Mouse (Mus musculus) CD8-positive naive resting alpha-beta T cell, adult 2 months (primary cell): ENCODE data around the gene Rnf215.
"Not testable (repeated sequence)": the region's sequence is repeated elsewhere in the genome, so short reads cannot be mapped to it uniquely, and the experiment has no call there.

Experiments
- DNase-seq, 2 experiments: peaks; one replicate each; pipeline ENCODE4 v3.0.0; 2022; ENCODE audit warnings: low read depth in 2 of 2, low spot score in 2 of 2

Gene Rnf215

DNA sequence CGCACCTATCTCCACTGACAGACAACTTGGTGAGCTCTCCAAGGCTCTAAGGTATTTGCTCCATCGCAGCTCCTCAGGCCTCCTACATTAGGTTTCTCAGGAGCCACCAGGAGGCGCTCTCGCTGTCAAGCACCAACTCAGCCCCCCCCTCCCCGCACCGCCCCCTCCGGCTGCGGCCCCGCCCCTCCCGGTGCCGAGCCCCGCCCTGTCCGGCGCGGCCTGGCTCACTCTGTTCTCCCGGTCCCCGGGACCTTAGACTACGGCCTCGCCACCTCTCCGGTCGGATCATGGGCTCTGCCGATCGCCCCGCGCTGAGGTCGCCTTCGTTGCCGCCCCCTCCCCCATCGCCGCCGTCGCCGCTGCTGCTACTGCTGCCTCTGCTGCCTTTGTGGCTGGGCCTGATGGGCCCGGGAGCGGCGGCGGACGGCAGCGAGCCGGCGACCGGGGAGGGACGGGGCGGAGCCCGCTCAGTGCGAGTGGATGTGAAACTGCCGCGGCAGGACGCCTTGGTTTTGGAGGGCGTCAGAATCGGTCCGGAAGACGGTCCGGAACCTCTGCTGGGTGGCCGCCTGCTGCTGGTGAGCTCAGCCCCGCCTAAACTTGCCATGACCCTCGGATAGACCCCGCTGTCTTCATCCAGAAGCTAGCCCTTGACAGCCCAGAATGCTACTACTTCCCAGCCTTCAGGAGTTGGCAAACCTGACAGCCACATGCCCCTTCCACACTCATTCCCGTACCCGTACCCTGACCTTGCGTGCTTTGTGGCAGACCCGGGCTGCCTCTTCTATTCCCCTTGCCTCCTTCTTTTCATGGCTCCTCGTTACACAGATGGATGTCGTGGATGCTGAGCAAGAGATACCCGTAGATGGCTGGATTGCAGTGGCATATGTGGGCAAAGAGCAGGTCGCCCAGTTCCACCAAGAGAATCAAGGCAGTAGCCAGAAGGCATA is at the start of gene Rnf215:
Rnf215 (plus strand) TSS at position 217 of the 950 bp plus-strand sequence.
- DNase-seq: peak; percentile 70 to 79

DNA sequence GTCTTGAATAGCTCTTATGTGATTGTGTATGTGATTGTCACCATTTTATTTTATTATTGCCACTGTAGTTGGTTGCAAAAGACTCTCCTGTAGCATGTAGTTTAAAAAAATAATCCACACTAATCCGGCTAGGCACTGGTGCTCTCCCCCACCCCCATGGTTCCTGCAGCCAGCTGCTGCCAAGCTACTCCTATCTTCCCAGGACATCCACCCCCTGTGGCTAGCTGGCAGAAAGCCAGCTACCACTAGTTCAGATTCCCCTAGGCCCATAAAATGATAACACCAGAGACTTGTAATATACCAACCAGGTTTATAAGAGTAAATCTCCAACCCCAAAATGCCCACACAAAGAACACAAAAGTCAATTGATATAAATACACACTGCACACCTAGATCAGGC is 48.8 kb upstream of the Rnf215 start:
- DNase-seq: no peak

- no peak for DNase-seq
These were observed 47.7 kb upstream of the Rnf215 start for GRCm38 (mm10) chr11:4087267-4087666.

DNA sequence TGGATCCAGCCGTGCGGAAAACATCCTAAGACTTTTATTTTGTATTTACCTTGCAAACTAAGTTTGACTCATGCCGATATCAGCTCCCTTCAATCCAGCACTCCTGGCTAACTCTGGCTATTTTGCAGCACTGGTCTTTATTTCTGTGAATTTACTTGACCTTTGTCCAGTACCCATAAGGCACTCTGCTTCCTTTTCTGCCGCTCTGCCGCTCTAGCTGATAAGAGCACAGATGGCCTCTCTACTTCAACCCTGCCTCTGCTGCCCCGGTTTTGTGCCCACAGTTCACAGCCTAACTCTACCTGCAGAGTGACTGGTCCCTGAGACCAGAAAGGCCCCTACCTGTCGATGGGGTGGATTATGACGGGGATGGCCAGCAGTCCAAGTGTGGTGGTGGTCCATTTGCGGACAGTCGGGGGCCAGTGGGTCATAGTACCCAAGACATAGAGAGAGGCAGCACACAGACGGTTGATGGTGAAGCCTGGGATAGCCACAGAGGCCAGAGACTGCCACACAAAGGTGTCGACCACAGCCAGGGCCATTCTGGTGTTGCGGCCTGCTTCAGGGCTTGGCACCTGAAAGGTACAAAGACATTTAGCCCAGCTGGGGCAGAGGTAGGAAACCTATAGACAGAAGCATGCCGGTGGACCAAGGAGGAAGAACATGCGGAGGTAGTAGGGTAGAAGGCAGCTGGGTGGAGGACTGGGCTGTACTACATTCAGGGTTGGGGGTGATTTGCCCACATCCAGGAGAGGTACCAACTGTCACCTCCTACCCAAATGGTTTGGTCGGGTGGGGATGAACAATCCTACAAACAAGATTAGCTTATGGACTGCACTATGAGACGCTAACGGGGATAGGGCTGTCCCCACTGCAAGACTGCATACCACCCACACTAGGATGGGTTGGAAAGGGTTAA is 41.3 kb upstream of the Rnf215 start:
- no peak for DNase-seq

- DNase-seq: peak; percentile 73 to 77
These were observed 40.4 kb upstream of the Rnf215 start for GRCm38 (mm10) chr11:4094378-4095170.

GRCm38 (mm10) chr11:4095171-4096053 is 39.6 kb upstream of the Rnf215 start, which contains the start of gene Mtfp1:
Gene Mtfp1 (minus strand): TSS chr11:4095445.
- peak; percentile 26 to 33 for DNase-seq

- peak; percentile 86 to 88 for DNase-seq
These were observed 38.7 kb upstream of the Rnf215 start for GRCm38 (mm10) chr11:4096054-4096984.

- no peak for DNase-seq
These were observed 37.8 kb upstream of the Rnf215 start for GRCm38 (mm10) chr11:4097091-4097621.

DNA sequence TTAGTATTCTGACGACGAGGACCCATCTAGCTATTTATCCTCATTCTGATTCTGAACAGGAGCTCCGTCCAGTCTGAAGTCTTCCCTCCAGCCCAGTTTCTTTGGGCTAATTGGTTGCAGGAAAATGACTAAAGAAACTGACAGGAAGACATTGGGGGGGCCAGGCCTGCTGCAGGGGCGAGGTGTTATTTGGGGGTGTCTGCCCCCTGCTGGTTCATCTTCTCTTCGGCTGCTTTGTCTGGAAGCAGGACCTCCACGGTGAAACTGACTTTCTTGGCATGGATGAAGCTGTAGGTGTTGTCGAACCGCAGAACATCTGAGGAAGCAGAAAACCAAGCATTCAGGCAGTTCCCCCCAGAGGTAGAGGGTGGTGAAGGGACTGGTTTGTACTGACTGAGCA is 36.9 kb upstream of the Rnf215 start:
- peak in 1 of 2 experiments; percentile 18 for DNase-seq

DNA sequence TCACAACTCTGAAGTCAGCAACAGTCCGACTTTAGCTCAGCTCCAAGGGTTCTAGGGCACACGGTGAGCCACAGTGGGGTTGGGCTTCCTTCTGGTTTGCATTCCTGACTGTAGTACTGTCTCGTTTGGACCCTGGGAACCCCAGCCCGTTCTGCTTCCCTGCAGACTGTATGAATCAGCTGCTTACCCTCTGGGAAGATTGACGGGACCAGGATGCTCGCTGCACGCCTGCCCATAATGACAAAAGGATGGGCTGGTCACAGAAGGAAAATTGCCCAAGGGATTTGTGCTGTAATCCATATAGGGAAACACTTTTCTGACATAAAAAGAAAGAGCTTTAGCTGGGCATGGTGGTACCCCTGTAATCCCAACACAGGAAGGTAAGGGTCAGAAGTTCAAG is 36.2 kb upstream of the Rnf215 start:
- DNase-seq: no peak

DNA sequence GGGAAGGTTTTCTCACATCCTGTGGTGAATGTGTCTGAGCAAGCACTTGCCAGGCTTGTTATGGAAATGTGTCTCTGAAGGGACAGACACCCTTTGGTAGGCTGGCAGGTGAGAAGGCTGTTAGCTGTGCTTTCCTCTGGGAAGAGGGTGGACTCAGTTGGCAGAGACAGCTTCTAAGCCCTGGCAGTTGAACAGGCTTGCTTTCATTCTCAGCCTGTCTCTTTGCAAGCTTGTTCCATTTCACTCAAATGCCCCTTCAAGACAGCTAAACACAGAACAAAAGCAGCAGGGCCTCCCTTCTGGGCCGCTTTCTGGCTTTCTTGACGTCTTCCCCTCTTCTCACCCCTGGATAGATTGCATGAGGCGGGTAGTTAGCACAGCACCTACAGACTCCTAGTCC is 35.6 kb upstream of the Rnf215 start:
- no peak for DNase-seq

DNA sequence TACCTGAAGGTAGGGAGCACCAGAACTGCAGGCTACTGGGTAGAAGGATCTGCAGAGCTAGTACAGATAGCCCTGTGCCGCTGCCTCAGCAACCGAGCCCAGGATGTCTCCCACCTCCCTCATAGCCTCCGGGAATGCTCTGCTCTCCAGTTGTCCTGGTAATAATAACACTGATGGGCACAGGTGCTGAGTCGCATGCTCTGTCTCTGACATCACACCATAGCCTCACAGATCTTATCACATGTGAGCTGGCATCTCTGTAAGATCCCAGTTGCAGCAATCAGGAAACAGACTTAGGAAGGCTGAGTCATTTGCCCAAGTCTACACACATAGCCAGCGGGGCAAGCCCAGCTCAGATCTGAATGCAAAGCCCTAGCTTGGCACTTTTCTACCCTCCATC is 33.2 kb upstream of the Rnf215 start:
- no peak for DNase-seq

- no peak for DNase-seq
These were observed 31.5 kb upstream of the Rnf215 start for GRCm38 (mm10) chr11:4103522-4103921.

DNA sequence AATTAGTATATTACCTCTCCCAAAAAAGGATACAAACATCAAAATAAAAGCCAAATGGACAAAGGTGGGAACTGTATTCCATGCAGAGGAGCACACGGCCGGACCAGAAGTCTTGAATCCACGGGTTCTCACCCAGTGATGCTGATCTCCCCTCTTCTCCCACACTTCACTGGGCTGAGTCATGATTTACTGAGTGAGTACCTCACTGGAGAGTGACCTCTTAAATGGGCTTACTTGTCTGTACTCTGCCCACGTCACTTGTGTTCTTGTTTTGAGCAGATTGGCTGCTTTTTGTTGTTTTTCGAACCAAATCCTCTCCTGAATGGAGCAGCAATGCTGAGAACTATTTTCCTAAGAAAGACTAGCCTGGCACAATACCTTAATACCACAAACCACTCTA is 30.0 kb upstream of the Rnf215 start:
- DNase-seq: no peak

DNA sequence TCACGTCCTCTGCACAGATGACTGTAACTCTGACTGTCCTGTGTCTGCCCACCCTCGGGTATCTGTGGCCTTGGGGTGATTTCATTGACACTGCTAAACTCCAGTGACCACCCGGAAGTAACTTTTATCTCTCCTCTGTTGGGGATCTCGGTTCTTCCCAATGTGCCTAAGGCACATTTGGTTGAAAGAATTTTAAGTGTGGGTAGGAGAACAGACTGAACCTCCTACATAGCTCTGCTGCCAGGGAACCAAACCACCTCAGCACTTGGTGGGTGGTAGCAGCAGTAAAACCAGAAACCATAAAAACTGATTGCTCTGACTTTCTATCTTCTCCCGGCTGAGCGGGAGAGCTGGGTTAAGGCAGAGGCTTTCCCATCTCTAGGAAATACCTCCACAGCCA is 29.6 kb upstream of the Rnf215 start:
- no peak for DNase-seq

DNA sequence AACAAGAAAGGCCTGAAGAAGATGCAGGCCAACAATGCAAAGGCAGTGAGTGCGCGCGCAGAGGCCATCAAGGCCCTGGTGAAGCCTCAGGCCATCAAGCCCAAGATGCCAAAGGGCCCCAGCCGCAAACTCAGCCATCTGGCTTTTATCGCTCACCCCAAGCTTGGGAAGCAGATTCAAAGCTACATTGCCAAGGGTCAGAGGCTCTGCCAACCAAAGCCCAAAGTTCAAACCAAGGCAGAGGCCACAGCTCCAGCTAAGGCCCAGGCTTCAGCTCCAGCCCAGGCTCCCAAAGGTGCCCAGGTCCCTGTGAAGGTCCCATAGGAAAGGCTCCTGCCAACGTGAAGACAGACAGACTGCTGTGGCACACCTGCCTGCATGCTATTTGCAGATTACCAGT is 27.1 kb upstream of the Rnf215 start:
- DNase-seq: not testable (repeated sequence)

DNA sequence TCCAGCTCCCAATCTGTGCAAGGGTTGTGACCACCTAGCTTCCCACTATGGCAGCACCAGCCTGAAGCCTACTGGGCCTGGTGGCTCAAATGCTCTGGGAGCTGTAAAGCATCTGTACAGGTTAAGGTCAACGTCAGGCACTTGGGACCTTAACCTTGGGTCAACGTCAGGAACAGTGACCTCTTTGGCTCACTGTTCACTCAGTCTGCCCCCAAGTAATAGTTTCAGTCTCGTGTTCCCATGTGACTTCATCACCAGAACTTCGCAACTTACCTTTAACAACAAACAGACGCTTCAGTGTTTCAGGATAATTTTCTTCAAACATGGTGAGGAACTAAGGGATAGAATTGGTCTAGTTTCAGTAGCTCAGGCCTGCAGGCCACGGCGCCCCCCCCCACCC is 26.3 kb upstream of the Rnf215 start:
- DNase-seq: no peak

DNA sequence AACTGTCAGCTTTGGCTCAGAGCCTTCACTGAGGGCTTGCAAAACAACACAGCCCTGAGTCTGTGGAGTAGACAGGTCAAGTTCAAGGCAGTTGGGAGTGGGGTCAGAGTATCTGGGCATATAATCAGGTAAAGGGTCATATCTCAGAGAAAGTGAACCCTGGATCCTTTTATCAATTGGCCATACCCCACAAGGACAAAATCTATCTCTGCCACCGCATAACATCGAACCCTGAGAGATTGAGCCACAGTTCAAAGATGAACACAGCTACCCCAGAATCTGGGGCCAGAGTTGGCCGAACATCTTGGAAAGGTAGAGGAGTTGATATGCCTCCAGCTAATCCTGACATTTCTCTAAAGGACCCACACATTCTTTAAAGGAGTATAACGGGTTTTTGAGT is 23.0 kb upstream of the Rnf215 start:
- DNase-seq: no peak

- no peak for DNase-seq
These were observed 22.1 kb upstream of the Rnf215 start for GRCm38 (mm10) chr11:4112861-4113260.
